Mouse (Mus musculus): Measurements from ENCODE around the gene Pomt2. TPM values are rescaled to one million over a fixed set of nuclear protein-coding genes. Genes with fewer than 3 reads are reported as not detected.

The Pomt2 gene
- polyA plus RNA-seq, 1 experiment, result 4.7 TPM

DNA sequence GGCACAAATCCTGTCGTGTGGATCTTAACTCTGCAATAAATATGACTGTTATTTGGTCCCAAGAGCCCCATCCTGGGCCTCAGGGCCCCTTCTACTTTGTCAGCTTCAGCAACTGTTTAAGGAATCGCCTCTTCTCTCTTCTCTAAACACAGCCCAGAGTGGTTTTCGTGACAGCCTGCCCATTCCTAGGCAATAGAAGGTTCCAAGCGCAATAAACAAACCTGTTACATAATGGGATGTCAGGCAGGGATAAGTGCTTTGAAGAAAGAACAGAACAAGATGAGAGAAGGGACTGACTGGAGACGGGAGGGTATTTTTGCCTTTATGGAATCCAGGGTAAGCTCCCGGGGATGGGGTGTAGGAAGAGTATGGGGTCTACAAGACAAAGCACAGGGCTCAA is 54.1 kb downstream of the Pomt2 start:
- H3K4me3 ChIP-seq (ENCODE audit: insufficient read depth, low read depth, low read length), result no peak overlapping the region
- no peaks in the 10 kb centered on the region for H3K4me1 ChIP-seq (ENCODE audit: control insufficient read depth, insufficient read depth, insufficient read length, low read length)
- H3K27ac ChIP-seq (replicated peaks; ENCODE audit: low read depth, low read length), result no peak overlapping the region

DNA sequence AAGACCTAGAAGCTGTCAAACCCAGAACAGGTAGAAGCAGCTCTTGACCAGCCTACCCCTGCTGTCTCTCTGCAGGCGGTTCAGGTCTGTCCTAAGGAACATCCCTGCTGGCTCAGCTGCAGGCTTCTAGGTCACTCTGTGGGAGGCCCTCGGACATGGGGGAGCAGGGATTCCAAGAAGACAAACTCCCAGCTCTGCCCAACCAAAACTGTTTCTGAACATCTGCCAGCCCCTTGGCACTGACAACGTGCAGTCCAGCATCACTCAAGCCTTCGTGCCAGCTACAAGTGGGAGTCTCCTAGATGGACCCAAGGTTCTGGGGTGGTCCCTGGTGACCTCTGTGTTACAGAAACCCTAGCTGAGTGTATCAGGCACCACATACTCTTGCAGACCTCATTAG is 54.5 kb downstream of the Pomt2 start:
- Histone ChIP-seq H3K4me3 (ENCODE audit: insufficient read depth, low read depth, low read length) (no peak overlapping the region), H3K27ac (replicated peaks; ENCODE audit: low read depth, low read length) (no peak overlapping the region), H3K4me1 (ENCODE audit: control insufficient read depth, insufficient read depth, insufficient read length, low read length) (no peaks in the 10 kb centered on the region)

DNA sequence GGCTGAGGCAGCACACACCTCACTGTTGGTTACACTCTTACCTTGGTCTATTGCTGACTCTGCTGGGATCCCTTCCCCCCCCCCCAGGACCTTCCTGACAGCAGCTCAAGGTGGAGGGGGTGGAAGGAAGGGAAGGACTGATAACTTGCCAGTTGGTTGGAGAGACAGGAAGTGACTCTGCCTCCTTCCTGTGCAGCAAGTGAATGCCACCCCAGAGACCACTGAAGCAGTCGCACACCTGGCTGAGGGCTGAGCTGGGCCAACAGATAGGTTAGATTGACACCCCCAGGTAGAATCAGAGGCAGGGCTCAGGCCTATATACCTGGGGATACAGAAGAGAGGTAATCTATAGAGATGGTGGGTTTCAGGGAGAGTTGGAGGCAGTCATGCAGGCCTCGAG is 55.9 kb downstream of the Pomt2 start:
- H3K4me3 ChIP-seq (ENCODE audit: insufficient read depth, low read depth, low read length), result no peak overlapping the region
- no peaks in the 10 kb centered on the region for H3K4me1 ChIP-seq (ENCODE audit: control insufficient read depth, insufficient read depth, insufficient read length, low read length)
- H3K27ac ChIP-seq (replicated peaks; ENCODE audit: low read depth, low read length), result no peak overlapping the region

DNA sequence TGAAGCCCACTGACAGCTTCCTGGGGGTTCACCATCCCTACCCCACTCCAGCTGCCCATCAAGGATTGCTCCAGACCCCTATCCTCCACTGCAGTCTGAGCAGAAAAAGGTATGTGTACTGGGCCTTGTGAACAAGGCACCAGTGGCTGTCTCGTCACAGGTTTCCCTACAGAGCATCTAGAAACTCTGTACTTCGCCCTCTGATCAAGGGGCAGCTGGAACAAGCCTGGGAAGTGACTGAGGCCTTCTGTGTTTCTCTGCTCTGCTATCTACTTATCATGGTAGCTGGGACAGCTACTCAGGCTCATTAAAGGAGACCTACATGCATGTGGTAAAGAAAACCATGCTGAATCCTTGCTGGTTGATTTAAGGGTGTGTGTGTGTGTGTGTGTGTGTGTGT is 58.1 kb downstream of the Pomt2 start:
- Histone ChIP-seq H3K4me1 (ENCODE audit: control insufficient read depth, insufficient read depth, insufficient read length, low read length) (no peaks in the 10 kb centered on the region), H3K4me3 (ENCODE audit: insufficient read depth, low read depth, low read length) (no peak overlapping the region), H3K27ac (replicated peaks; ENCODE audit: low read depth, low read length) (no peak overlapping the region)

DNA sequence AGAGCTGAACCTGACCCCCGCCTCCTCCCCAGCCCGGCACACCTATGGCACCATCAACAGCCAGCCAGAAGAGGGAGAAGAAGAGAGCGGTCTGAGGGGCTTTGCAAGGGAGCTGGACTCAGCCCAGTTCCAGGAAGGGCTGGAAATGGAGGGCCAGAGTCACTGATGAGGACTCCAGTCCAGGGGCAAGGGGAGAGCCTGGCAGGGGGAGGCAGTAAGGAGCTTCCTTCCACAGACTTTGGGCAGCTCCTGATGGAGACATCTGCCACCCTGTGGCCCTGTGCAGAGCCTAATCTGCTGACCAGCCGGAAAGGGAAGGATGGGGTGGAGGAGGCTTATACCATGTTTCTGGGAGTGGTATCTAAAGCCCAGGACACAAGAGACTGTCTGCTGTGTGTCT is 58.5 kb downstream of the Pomt2 start:
- no peak overlapping the region for H3K27ac ChIP-seq (replicated peaks; ENCODE audit: low read depth, low read length)
- H3K4me3 ChIP-seq (ENCODE audit: insufficient read depth, low read depth, low read length), result no peak overlapping the region
- no peaks in the 10 kb centered on the region for H3K4me1 ChIP-seq (ENCODE audit: control insufficient read depth, insufficient read depth, insufficient read length, low read length)

DNA sequence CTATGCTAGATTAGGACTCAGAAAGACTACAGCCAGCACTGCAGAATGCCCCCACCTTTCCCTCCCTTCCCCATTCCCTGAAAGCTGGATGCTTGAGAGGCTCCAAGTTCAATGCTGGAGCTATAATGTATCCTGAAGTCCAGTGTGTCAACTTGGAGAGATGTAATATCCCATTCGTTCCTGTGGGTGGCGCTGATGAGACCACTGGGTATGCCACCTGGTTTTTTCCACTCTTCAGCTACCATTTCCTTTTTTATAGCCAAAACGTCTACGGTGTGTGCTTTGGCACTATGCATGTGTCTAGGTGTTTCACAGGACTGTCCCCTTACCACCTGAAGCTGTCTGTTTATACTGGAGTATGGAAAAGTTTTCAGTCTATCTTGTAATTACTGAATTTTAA is 59.4 kb downstream of the Pomt2 start:
- Histone ChIP-seq H3K27ac (replicated peaks; ENCODE audit: low read depth, low read length) (no peak overlapping the region), H3K4me1 (ENCODE audit: control insufficient read depth, insufficient read depth, insufficient read length, low read length) (no peaks in the 10 kb centered on the region), H3K4me3 (ENCODE audit: insufficient read depth, low read depth, low read length) (no peak overlapping the region)

DNA sequence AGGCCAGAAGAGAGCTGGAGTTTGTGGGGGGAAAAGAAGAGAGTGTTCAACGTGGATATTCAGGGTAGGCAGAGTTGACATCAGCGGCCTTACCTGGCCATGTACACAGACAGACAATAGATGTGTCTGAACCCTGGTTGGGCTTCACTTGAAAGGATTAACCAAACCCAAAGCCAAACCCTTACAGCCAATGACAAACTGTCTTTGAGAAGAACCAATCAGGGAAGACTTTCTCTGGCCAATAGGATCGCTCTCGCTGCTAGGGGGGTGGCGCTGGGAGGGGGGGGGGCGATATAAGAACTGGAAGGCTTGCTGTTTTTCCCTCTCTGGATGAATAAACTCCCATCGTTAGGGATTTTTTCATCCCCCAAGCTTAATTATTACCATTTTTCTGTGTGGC is 60.5 kb downstream of the Pomt2 start:
- Histone ChIP-seq H3K27ac (replicated peaks; ENCODE audit: low read depth, low read length) (no peak overlapping the region), H3K4me1 (ENCODE audit: control insufficient read depth, insufficient read depth, insufficient read length, low read length) (no peaks in the 10 kb centered on the region), H3K4me3 (ENCODE audit: insufficient read depth, low read depth, low read length) (no peak overlapping the region)

DNA sequence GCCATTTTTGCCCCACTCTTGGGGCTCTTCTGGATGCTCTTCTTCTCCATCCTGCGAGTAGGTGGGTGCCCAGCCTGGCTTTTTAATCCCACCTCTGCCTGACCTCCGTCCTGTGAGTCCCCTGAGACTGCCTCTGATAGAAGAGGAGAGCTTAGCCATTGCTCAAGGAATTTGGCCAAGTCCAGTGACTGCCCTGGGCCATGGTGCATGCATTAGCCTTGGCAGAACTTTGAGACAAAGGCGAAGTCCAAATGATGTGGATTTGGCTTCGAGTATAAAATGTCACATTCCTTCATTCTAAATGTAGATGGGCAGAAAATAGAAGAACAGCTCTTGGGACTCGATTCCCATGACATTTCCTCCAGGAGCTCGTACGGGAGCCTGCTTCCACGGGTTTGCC is 65.0 kb downstream of the Pomt2 start:
- Histone ChIP-seq H3K4me3 (ENCODE audit: insufficient read depth, low read depth, low read length) (no peak overlapping the region), H3K4me1 (ENCODE audit: control insufficient read depth, insufficient read depth, insufficient read length, low read length) (no peaks in the 10 kb centered on the region), H3K27ac (replicated peaks; ENCODE audit: low read depth, low read length) (no peak overlapping the region)

DNA sequence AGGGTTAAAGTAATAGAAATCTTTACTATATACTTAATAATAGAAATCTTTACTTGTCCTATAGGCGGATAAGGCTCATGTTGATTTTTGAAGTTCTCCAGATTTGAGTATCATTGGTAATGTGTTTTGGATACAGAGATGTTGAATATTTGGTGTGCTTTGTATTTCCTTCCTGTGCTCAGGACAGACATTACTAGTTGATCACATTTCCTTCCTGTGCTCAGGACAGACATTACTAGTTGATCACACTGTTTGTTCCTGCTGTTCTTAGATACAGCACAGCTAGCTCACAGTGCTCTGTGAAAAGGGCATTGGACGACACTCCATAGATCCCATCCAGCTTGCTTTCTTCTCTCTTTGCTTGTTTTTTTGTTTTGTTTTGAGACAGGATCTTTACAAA is 71.2 kb downstream of the Pomt2 start:
- Histone ChIP-seq H3K4me3 (ENCODE audit: insufficient read depth, low read depth, low read length) (no peak overlapping the region), H3K27ac (replicated peaks; ENCODE audit: low read depth, low read length) (no peak overlapping the region), H3K4me1 (ENCODE audit: control insufficient read depth, insufficient read depth, insufficient read length, low read length) (no peaks in the 10 kb centered on the region)

DNA sequence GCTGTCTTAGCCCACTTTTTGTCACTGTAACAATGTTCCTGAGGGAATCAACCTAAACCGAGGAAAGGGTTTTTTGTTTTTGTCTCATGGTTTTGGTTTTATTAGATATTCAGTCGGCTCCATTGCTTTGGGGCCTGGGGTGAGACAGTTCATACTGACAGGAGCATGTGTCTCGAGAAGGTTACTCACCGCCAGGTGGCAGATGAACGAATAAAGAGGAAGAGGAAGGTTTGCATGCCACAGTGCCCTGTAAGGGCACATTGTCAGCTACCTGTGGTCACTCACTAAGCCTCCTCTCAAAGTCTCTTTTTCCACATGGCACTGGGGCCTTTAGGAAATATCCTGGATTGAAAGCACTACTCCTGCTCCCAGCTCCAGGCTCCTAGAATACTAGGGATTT is 77.2 kb downstream of the Pomt2 start:
- Histone ChIP-seq H3K27ac (replicated peaks; ENCODE audit: low read depth, low read length) (no peak overlapping the region), H3K4me3 (ENCODE audit: insufficient read depth, low read depth, low read length) (no peak overlapping the region), H3K4me1 (ENCODE audit: control insufficient read depth, insufficient read depth, insufficient read length, low read length) (no peaks in the 10 kb centered on the region)

DNA sequence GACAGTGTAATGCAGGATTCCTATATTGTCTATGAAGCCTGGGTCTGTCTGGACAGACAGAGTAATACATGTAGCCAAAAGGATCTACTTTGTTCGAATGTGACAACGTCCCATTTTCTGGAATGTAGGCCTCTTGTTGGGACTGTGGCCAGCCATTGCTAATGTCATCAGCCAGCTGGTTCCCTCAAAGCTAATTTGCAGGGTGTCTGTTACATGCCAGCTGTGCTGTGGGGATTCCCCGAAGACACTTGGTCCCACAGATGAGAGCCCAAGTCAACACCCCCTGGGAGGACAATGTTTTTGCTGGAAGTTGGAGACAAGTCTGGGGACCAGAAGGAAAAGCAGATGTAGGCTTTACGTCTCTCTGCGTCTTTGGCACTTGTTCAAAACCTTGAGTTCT is 81.3 kb downstream of the Pomt2 start:
- H3K4me3 ChIP-seq (ENCODE audit: insufficient read depth, low read depth, low read length), result no peak overlapping the region
- no peaks in the 10 kb centered on the region for H3K4me1 ChIP-seq (ENCODE audit: control insufficient read depth, insufficient read depth, insufficient read length, low read length)
- no peak overlapping the region for H3K27ac ChIP-seq (replicated peaks; ENCODE audit: low read depth, low read length)

DNA sequence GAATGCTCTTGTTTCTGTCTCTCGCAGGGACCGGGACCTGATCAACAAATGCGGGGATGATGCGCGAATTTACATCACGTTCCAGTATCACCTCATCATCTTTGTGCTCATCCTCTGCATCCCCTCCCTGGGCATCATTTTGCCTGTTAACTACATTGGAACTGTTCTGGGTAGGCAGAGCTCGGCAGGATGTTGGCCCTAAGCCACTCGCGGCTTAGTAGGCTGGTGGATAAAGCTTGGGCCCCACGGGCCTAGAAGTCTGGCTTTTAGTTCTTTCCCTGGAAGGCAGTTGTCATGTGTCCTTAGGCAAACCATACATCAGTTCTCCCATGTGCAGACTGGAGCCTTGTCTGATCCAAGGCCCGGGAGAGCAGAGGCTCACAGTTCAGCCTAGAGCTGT is 82.3 kb downstream of the Pomt2 start:
- Histone ChIP-seq H3K27ac (replicated peaks; ENCODE audit: low read depth, low read length) (no peak overlapping the region), H3K4me1 (ENCODE audit: control insufficient read depth, insufficient read depth, insufficient read length, low read length) (no peaks in the 10 kb centered on the region), H3K4me3 (ENCODE audit: insufficient read depth, low read depth, low read length) (no peak overlapping the region)

DNA sequence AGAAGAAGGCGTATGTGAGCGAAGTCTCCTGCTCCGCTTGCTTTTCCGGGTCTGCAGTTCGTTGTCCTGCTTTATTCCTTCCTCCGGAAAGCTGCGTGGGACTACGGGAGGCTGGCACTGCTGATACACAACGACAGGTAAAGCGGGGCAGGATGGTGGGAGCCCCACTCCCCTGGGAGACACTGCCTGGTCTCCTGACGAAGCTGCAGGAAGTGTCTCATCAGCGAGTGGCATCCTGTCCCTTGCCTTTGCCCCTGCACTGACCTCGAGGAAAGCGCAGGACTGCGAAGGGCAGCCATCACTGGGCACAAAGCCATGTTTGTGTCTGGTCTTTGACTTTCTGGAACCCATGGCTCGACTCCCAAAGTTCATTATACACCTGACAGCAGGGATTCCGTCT is 90.7 kb downstream of the Pomt2 start:
- H3K27ac ChIP-seq (replicated peaks; ENCODE audit: low read depth, low read length), result no peak overlapping the region
- H3K4me1 ChIP-seq (ENCODE audit: control insufficient read depth, insufficient read depth, insufficient read length, low read length), result no peaks in the 10 kb centered on the region
- H3K4me3 ChIP-seq (ENCODE audit: insufficient read depth, low read depth, low read length), result no peak overlapping the region

Other genes starting within 250 kb of the Pomt2 start
- gene Cipc, start 200.9 kb downstream of the Pomt2 start, polyA plus RNA-seq (2012; ENCODE audit: insufficient read depth, insufficient read length, missing spikeins), result 15.9 and 16.4 TPM in 2 replicates
- gene Zdhhc22, start 157.5 kb downstream of the Pomt2 start, polyA plus RNA-seq (2012; ENCODE audit: insufficient read depth, insufficient read length, missing spikeins), result not detected in 2 replicates
- gene Tmem63c, start 126.6 kb downstream of the Pomt2 start, polyA plus RNA-seq (2012; ENCODE audit: insufficient read depth, insufficient read length, missing spikeins), result not detected in 2 replicates
- not detected in 2 replicates for gene Ngb, start 45.4 kb downstream of the Pomt2 start, polyA plus RNA-seq (2012; ENCODE audit: insufficient read depth, insufficient read length, missing spikeins)
- 423 and 452 TPM in 2 replicates for gene Gstz1, start 803 bp downstream of the Pomt2 start, polyA plus RNA-seq (2012; ENCODE audit: insufficient read depth, insufficient read length, missing spikeins)
- gene Samd15, start 51.8 kb upstream of the Pomt2 start, polyA plus RNA-seq (2012; ENCODE audit: insufficient read depth, insufficient read length, missing spikeins), result 0.52 TPM in 1 of 2 replicates, not detected in the other
- 2.7 and 4.1 TPM in 2 replicates for gene Tmed8, start 52.5 kb upstream of the Pomt2 start, polyA plus RNA-seq (2012; ENCODE audit: insufficient read depth, insufficient read length, missing spikeins)
- gene Noxred1, start 90.8 kb upstream of the Pomt2 start, polyA plus RNA-seq (2012; ENCODE audit: insufficient read depth, insufficient read length, missing spikeins), result 0.71 and 1.3 TPM in 2 replicates
- gene Vipas39, start 118.3 kb upstream of the Pomt2 start, polyA plus RNA-seq (2012; ENCODE audit: insufficient read depth, insufficient read length, missing spikeins), result 24.3 and 30.8 TPM in 2 replicates
- 89.7 and 140 TPM in 2 replicates for gene Ahsa1, start 118.5 kb upstream of the Pomt2 start, polyA plus RNA-seq (2012; ENCODE audit: insufficient read depth, insufficient read length, missing spikeins)
- not detected in 2 replicates for gene Ism2, start 151.7 kb upstream of the Pomt2 start, polyA plus RNA-seq (2012; ENCODE audit: insufficient read depth, insufficient read length, missing spikeins)
- gene Sptlc2, start 240.4 kb upstream of the Pomt2 start, polyA plus RNA-seq (2012; ENCODE audit: insufficient read depth, insufficient read length, missing spikeins), result 10.4 and 25.5 TPM in 2 replicates

Data from brown adipose tissue, adult 24 weeks (tissue).